Mouse (Mus musculus) cerebellum, adult 2 months (tissue): ENCODE results near the gene Strip1. TPM values are rescaled to one million over a fixed set of nuclear protein-coding genes. Genes with fewer than 3 reads are reported as not detected.
A peak's percentile ranks its signal among the peaks of the same experiment; 100 is the strongest.

Experiments
- DNase-seq, 2 experiments: peaks; one replicate each; pipeline ENCODE4 v3.0.0; 2021
- H3K27ac ChIP-seq: fragments of 200-500 bp; 2 replicates; pipeline ENCODE4 v1.5.1; 2012; ENCODE audit warnings: low read length, control low read depth, inconsistent platforms; ENCODE audit not compliant: insufficient read depth
- H3K27me3 ChIP-seq: fragments of 200-500 bp; 2 replicates; pipeline ENCODE4 v1.6.1; 2012; ENCODE audit warnings: inconsistent platforms, mild to moderate bottlenecking, low read length, moderate library complexity; ENCODE audit not compliant: control insufficient read depth, insufficient read depth
- H3K4me1 ChIP-seq: fragments of 200-500 bp; 2 replicates; pipeline ENCODE4 v1.6.1; 2011; ENCODE audit warnings: low read length; ENCODE audit not compliant: control insufficient read depth, insufficient read depth
- H3K4me3 ChIP-seq: fragments of 200-500 bp; replicated peaks from 2 replicates; pipeline ENCODE3; 2011; ENCODE audit warnings: mild to moderate bottlenecking, low read depth, low read length, control low read depth; ENCODE audit not compliant: insufficient read depth
- CTCF ChIP-seq: fragments of 200-500 bp; IDR thresholded peaks from 2 replicates; pipeline ENCODE4 v1.5.1; 2011; ENCODE audit warnings: low read depth, mild to moderate bottlenecking, control low read depth, low read length, moderate library complexity, borderline replicate concordance; ENCODE audit not compliant: insufficient read depth
- POLR2A ChIP-seq: fragments of 200-500 bp; IDR thresholded peaks from 2 replicates; pipeline ENCODE4 v1.6.1; 2011; ENCODE audit warnings: low read length, control low read depth, borderline replicate concordance; ENCODE audit not compliant: insufficient read depth
- WGBS: fragments of 180-500 bp; shearing (Covaris S2); methylation state at CpG from one replicate; pipeline ENCODE4 v1.1.7; 2018; 5-methylcytosine and 5-hydroxymethylcytosine counted together
- polyA plus RNA-seq: library from polyadenylated mRNA; depleted of rRNA; stranded (reverse); fragments of >200 nt; gene quantifications from 2 replicates; pipeline ENCODE4 v1.2.3, GENCODE M21; 2012; rRNA removed

Gene Strip1
- polyA plus RNA-seq, 1 experiment = 93.6 TPM

DNA sequence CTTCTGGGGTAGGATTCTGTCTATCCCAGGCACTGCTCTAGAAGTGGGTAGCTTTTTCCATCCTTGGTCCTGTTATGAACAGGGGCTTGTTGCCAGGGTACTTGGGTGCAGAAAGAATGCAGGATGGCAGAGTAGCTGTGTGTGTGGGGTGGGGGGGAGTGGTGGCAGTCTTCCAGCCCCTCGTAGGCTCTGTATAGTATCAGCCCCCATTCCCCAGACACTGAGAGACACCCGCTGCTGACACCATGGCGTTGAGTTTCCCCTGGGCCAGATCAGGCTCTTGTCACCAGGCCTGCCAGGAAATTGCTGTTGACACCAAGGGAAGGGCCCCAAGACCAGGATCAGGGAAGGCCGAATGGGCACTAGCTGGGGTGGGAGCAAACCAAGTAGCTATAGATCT lies 62.8 kb downstream of the Strip1 start:
- TF ChIP-seq CTCF (no peak), POLR2A (no peak)
- 45% methylated on average over 4 of the region's 4 CpGs for WGBS
- no peak for DNase-seq
- no peak overlapping the region for H3K27ac ChIP-seq
- H3K4me3 ChIP-seq = no peak overlapping the region
- H3K27me3 ChIP-seq = no peaks in the 10 kb centered on the region; the same call in 1 of the 2 replicates
- no peaks in the 10 kb centered on the region for H3K4me1 ChIP-seq

GRCm38 (mm10) chr3:107567766-107568165 lies 63.7 kb downstream of the Strip1 start:
- no peak for DNase-seq
- WGBS = 64% methylated on average over 7 of the region's 7 CpGs
- TF ChIP-seq POLR2A = no peak
- no peak for TF ChIP-seq CTCF

GRCm38 (mm10) chr3:107565331-107565730 lies 66.2 kb downstream of the Strip1 start:
- H3K4me3 ChIP-seq = no peak overlapping the region
- no peak overlapping the region for H3K27ac ChIP-seq
- H3K27me3 ChIP-seq = no peaks in the 10 kb centered on the region; the same call in 1 of the 2 replicates
- no peak for TF ChIP-seq CTCF
- TF ChIP-seq POLR2A = no peak
- WGBS = 79% methylated on average over 3 of the region's 3 CpGs
- DNase-seq = no peak
- H3K4me1 ChIP-seq = no peaks in the 10 kb centered on the region

More at GRCm38 (mm10) chr3:107567766-107568165, 63.7 kb downstream of the Strip1 start:
- Histone ChIP-seq H3K4me1 (no peaks in the 10 kb centered on the region), H3K27me3 (no peaks in the 10 kb centered on the region; the same call in 1 of the 2 replicates), H3K4me3 (no peak overlapping the region), H3K27ac (no peak overlapping the region)

- WGBS = 58% methylated on average over 4 of the region's 4 CpGs
- no peak overlapping the region for H3K4me3 ChIP-seq
- no peaks in the 10 kb centered on the region for H3K4me1 ChIP-seq
- no peak for DNase-seq
- no peak overlapping the region for H3K27ac ChIP-seq
- H3K27me3 ChIP-seq = no peaks in the 10 kb centered on the region; the same call in 1 of the 2 replicates
- no peak for TF ChIP-seq POLR2A
- no peak for TF ChIP-seq CTCF
These were observed 67.6 kb downstream of the Strip1 start for GRCm38 (mm10) chr3:107563880-107564279.

DNA sequence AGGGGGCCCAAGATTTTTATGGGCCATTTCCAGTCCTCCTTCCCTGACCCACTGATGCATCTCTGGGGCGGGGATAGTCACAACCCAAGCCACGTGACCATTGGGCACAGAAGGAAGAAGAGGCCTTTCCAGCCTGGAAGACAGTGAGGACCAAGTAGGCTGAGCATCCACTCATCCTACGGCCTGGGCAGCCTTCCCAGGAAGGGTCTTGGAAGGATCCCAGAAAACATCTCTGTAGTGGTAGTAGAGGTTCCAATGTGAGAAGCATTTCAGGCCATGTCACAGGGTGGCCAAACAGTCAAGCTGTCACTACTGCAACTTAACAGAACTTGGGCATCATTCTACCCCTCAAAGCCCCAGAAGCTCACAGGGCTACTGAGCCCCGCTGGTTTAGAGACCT lies 68.9 kb downstream of the Strip1 start:
- Histone ChIP-seq H3K27ac (no peak overlapping the region), H3K4me3 (no peak overlapping the region), H3K4me1 (no peaks in the 10 kb centered on the region), H3K27me3 (no peaks in the 10 kb centered on the region; the same call in 1 of the 2 replicates)
- peak in 1 of 2 experiments; percentile 32 for DNase-seq
- WGBS = 47% methylated on average over 4 of the region's 4 CpGs
- TF ChIP-seq CTCF = no peak
- TF ChIP-seq POLR2A = no peak

Other genes starting within 250 kb of the Strip1 start
- 59.7 and 62.3 TPM in 2 replicates for gene Kcnc4, start 172.1 kb downstream of the Strip1 start, polyA plus RNA-seq
- 158 and 176 TPM in 2 replicates for gene Slc6a17, start 113.7 kb downstream of the Strip1 start, polyA plus RNA-seq
- not detected in 2 replicates for gene Ubl4b, start 76.6 kb downstream of the Strip1 start, polyA plus RNA-seq
- gene Alx3, start 36.7 kb downstream of the Strip1 start, polyA plus RNA-seq = 0.08 and 0.30 TPM in 2 replicates
- gene Gm10961, start 372 bp downstream of the Strip1 start, polyA plus RNA-seq = not detected in 2 replicates
- 386 and 408 TPM in 2 replicates for gene Ahcyl1, start 64.9 kb upstream of the Strip1 start, polyA plus RNA-seq
- gene Csf1, start 128.8 kb upstream of the Strip1 start, polyA plus RNA-seq = 18.3 and 20.9 TPM in 2 replicates
- gene Eps8l3, start 245.5 kb upstream of the Strip1 start, polyA plus RNA-seq = 0.05 TPM in 2 replicates